Mouse (Mus musculus): ENCODE results near the gene Prr18.
"Not testable (repeated sequence)": the region's sequence is repeated elsewhere in the genome, so short reads cannot be mapped to it uniquely, and the experiment has no call there.

Prr18 gene

GRCm38 (mm10) chr17:8337159-8337558 is at the start of gene Prr18:
Gene Prr18, plus strand, starts transcription at chr17:8337459.
- not testable (repeated sequence) for DNase-seq (ENCODE audit: low spot score in 2 of 2)

GRCm38 (mm10) chr17:8289993-8290679 is 47.1 kb upstream of the Prr18 start:
- no peak for DNase-seq (ENCODE audit: low spot score in 2 of 2)

- no peak for DNase-seq (ENCODE audit: low spot score in 2 of 2)
These were observed 46.5 kb upstream of the Prr18 start for GRCm38 (mm10) chr17:8290736-8291135.

GRCm38 (mm10) chr17:8295825-8296224 is 41.4 kb upstream of the Prr18 start:
- DNase-seq (ENCODE audit: low spot score in 2 of 2): no peak

GRCm38 (mm10) chr17:8296313-8296844 is 40.9 kb upstream of the Prr18 start:
- DNase-seq (ENCODE audit: low spot score in 2 of 2): no peak

GRCm38 (mm10) chr17:8297746-8298145 is 39.5 kb upstream of the Prr18 start:
- DNase-seq (ENCODE audit: low spot score in 2 of 2): no peak

- no peak for DNase-seq (ENCODE audit: low spot score in 2 of 2)
These were observed 39.0 kb upstream of the Prr18 start for GRCm38 (mm10) chr17:8298281-8298680.

GRCm38 (mm10) chr17:8299524-8299923 is 37.7 kb upstream of the Prr18 start:
- DNase-seq (ENCODE audit: low spot score in 2 of 2): no peak

GRCm38 (mm10) chr17:8301515-8301914 is 35.7 kb upstream of the Prr18 start:
- no peak for DNase-seq (ENCODE audit: low spot score in 2 of 2)

GRCm38 (mm10) chr17:8302772-8303438 is 34.4 kb upstream of the Prr18 start:
- no peak for DNase-seq (ENCODE audit: low spot score in 2 of 2)

- no peak for DNase-seq (ENCODE audit: low spot score in 2 of 2)
These were observed 33.6 kb upstream of the Prr18 start for GRCm38 (mm10) chr17:8303671-8304070.

GRCm38 (mm10) chr17:8305801-8306200 is 31.5 kb upstream of the Prr18 start:
- DNase-seq (ENCODE audit: low spot score in 2 of 2): no peak

- peak; percentile 93 to 96 for DNase-seq (ENCODE audit: low spot score in 2 of 2)
These were observed 26.2 kb upstream of the Prr18 start, which contains the start of gene Sft2d1 for GRCm38 (mm10) chr17:8310838-8311614. Gene Sft2d1, plus strand, starts transcription at chr17:8311102.

GRCm38 (mm10) chr17:8311751-8312150 is 25.5 kb upstream of the Prr18 start:
- peak in 1 of 2 experiments; percentile 21 for DNase-seq (ENCODE audit: low spot score in 2 of 2)

GRCm38 (mm10) chr17:8313976-8314375 is 23.3 kb upstream of the Prr18 start:
- DNase-seq (ENCODE audit: low spot score in 2 of 2): no peak

GRCm38 (mm10) chr17:8316251-8316650 is 21.0 kb upstream of the Prr18 start:
- peak in 1 of 2 experiments; percentile 6 for DNase-seq (ENCODE audit: low spot score in 2 of 2)

GRCm38 (mm10) chr17:8326877-8327276 is 10.4 kb upstream of the Prr18 start:
- DNase-seq (ENCODE audit: low spot score in 2 of 2): not testable (repeated sequence)

GRCm38 (mm10) chr17:8328511-8329174 is 8.6 kb upstream of the Prr18 start:
- no peak for DNase-seq (ENCODE audit: low spot score in 2 of 2)

GRCm38 (mm10) chr17:8330602-8331001 is 6.7 kb upstream of the Prr18 start:
- no peak for DNase-seq (ENCODE audit: low spot score in 2 of 2)

GRCm38 (mm10) chr17:8339666-8340374 is 2.6 kb downstream of the Prr18 start:
- DNase-seq (ENCODE audit: low spot score in 2 of 2): no peak

All from spleen, postnatal 36 days (tissue).